Mouse (Mus musculus): ENCODE results near the gene Crybg1.

DNA sequence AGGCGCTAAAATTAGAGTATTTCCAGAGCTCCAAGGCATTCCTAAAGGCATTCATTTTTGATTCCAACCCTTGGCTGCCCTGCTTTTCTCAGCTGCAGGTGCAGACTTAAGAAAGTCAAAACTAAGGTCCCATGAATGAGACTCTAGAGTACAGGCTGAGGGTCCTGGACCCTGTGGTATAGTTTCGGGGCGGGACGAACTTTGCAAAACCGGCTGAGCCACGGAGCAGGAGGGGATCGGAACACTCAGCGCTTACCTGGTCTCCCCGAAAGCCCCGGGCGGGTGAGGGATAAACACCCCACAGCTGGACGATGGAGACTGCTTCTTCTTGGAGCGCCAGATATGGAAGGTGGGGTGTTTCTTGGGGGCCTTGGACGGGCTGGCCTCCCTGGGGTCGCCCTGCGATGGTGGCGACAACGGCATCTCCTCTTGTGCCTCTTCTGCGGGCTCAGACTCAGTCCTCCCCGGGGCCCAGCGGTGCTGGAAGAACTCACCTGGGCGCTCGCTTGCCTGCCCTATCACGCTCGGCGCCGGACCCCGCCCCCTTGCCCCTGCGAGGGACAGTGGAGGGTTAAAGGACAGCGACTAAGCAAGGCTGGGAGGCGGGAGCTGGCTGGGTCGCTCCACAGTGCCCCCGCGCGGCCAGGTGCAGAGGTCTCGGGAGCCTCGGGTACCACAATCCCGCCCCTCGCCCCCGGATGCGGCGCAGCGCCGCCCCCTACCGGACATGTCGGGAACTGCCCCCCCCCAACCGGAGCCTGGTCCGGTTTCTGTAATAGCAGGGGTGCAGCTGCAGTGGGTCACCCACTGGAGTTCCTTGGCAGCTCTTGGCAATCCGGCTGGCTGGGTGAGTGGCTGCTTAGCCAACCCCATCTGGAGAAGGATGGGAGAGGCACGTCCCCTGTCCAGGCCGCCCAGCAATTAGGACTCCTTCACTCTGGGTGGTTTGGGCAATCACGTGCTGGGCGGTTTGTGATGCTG lies at the start of gene Crybg1:
- peak in 1 of 2 experiments; percentile 80; a peak in 2 of 4 replicates for TF ChIP-seq CTCF (conservative IDR thresholded peaks at IDR 0.05 in 1 of 2, IDR thresholded peaks at IDR 0.05 in 1 of 2; ENCODE audit: low read depth in 2 of 2, low read length in 2 of 2)
- TF ChIP-seq POLR2A (IDR thresholded peaks at IDR 0.05; ENCODE audit: low read depth, low read length), result no peak
- TF ChIP-seq ZC3H11A (IDR thresholded peaks at IDR 0.05; ENCODE audit: low read depth, low read length), result no peak
- no peak for TF ChIP-seq HCFC1 (IDR thresholded peaks at IDR 0.05; ENCODE audit: low read depth, low read length)
- TF ChIP-seq ETS1 (conservative IDR thresholded peaks at IDR 0.05; ENCODE audit: low read depth, low read length), result no peak
- TF ChIP-seq JUND (conservative IDR thresholded peaks at IDR 0.05; ENCODE audit: low read depth, low read length), result no peak
- no peak for TF ChIP-seq ZMIZ1 (IDR thresholded peaks at IDR 0.05; ENCODE audit: low read depth, low read length)
- TF ChIP-seq NELFE (IDR thresholded peaks at IDR 0.05; ENCODE audit: low read depth, low read length), result 0 out of 2 replicates have a peak, but pooled peaks have one; percentile 13
- no peak for TF ChIP-seq NRF1 (IDR thresholded peaks at IDR 0.05; ENCODE audit: low read depth, low read length)
- TF ChIP-seq ZNF384 (IDR thresholded peaks at IDR 0.05; ENCODE audit: low read depth, low read length), result no peak
- TF ChIP-seq USF1 (IDR thresholded peaks at IDR 0.05; ENCODE audit: low read depth, low read length), result no peak
